Mouse (Mus musculus) stomach, postnatal 0 days (tissue): Measurements from ENCODE around the gene Aspscr1. TPM values are rescaled to one million over a fixed set of nuclear protein-coding genes. Genes with fewer than 3 reads are reported as not detected.

Experiments
- ATAC-seq: fragments of 200-750 bp; cut with Nextera tagmentation; 2 replicates; pipeline ENCODE4 v1.8.0; 2017; ENCODE audit not compliant: low FRiP score, low TSS enrichment
- DNase-seq: peaks from one replicate; pipeline ENCODE4 v3.0.0-alpha.2; 2016; ENCODE audit warnings: low spot score
- H3K27ac ChIP-seq: fragments of 300-500 bp; sonication (generic); replicated peaks from 2 replicates; pipeline ENCODE4 v1.5.1; 2014; ENCODE audit warnings: mild to moderate bottlenecking, control low read depth
- H3K27me3 ChIP-seq: fragments of 300-500 bp; sonication (generic); 2 replicates; pipeline ENCODE4 v1.6.1; 2014; ENCODE audit warnings: low read length; ENCODE audit not compliant: control insufficient read depth, insufficient read depth
- H3K36me3 ChIP-seq: fragments of 300-500 bp; sonication (generic); 2 replicates; pipeline ENCODE4 v1.6.1; 2014; ENCODE audit warnings: low read length, mixed read lengths; ENCODE audit not compliant: control insufficient read depth, insufficient read depth
- H3K4me1 ChIP-seq: fragments of 300-500 bp; sonication (generic); replicated peaks from 2 replicates; pipeline ENCODE4 v1.6.1; 2014; ENCODE audit warnings: antibody characterized with exemption; ENCODE audit not compliant: control insufficient read depth, insufficient read depth
- H3K4me2 ChIP-seq: fragments of 300-500 bp; sonication (generic); replicated peaks from 2 replicates; pipeline ENCODE4 v1.6.1; 2014; ENCODE audit warnings: low read depth, mild to moderate bottlenecking, control low read depth, moderate library complexity
- H3K4me3 ChIP-seq: fragments of 300-500 bp; sonication (generic); 2 replicates; pipeline ENCODE4 v1.5.1; 2014; ENCODE audit warnings: low read depth, low read length, control low read depth
- H3K9ac ChIP-seq: fragments of 300-500 bp; sonication (generic); 2 replicates; pipeline ENCODE4 v1.6.1; 2014; ENCODE audit warnings: mild to moderate bottlenecking, low read length, control low read depth, mixed read lengths
- H3K9me3 ChIP-seq: fragments of 300-500 bp; sonication (generic); 2 replicates; pipeline ENCODE4 v1.6.1; 2016; ENCODE audit warnings: low read length; ENCODE audit not compliant: control insufficient read depth
- CTCF ChIP-seq: IDR thresholded peaks from 2 replicates; pipeline ENCODE4 v1.5.1; 2016; ENCODE audit warnings: antibody characterized with exemption, low read depth, mild to moderate bottlenecking, moderate library complexity
- EP300 ChIP-seq: optimal IDR thresholded peaks from 2 replicates; pipeline ENCODE3; 2016; ENCODE audit warnings: antibody characterized with exemption
- WGBS: fragments of 180-500 bp; shearing (Covaris S2); extraction: QIAGEN DNeasy Blood & Tissue Kit; methylation state at CpG from one replicate; pipeline ENCODE4 v1.1.7; 2014; 5-methylcytosine and 5-hydroxymethylcytosine counted together
- polyA plus RNA-seq: library from polyadenylated mRNA; unstranded; fragments of >200 nt; fragmentation: Nextera tagmentation; extraction: Ambion mirVana; gene quantifications from 2 replicates; pipeline ENCODE4 v1.2.1, GENCODE M21; 2015

Aspscr1 gene
- polyA plus RNA-seq, 1 experiment from 2014 or later: 74.1 TPM

DNA sequence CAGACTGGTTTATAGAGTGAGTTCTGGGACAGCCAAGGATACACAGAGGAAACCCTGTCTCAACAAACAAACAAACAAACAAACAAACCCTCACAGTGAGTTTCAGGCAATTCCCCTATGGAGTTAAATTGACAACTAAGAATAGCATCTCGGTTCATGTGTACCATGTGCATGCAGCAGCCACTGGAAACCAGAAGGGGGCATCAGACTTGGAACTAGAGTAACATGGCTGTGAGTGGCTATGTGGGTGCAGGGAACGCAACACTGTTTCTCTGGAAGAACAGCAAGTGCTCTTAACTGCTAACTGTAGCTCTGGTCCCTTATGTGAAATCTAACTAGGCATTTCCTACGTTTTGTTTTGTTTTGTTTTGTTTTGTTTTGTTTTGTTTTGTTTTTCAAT, 20.9 kb upstream of the Aspscr1 start:
- Histone ChIP-seq H3K36me3 (no peaks in the 10 kb centered on the region), H3K9ac (no peak overlapping the region), H3K9me3 (no peaks in the 10 kb centered on the region), H3K4me3 (no peak overlapping the region), H3K4me1 (no peaks in the 10 kb centered on the region), H3K4me2 (no peak overlapping the region), H3K27ac (no peak overlapping the region), H3K27me3 (no peaks in the 10 kb centered on the region; the same call in 1 of the 2 replicates)
- TF ChIP-seq EP300 (no peak), CTCF (peak; percentile 50)
- 68% methylated on average over 3 of the region's 3 CpGs for WGBS
- DNase-seq: no peak
- no peak for ATAC-seq

DNA sequence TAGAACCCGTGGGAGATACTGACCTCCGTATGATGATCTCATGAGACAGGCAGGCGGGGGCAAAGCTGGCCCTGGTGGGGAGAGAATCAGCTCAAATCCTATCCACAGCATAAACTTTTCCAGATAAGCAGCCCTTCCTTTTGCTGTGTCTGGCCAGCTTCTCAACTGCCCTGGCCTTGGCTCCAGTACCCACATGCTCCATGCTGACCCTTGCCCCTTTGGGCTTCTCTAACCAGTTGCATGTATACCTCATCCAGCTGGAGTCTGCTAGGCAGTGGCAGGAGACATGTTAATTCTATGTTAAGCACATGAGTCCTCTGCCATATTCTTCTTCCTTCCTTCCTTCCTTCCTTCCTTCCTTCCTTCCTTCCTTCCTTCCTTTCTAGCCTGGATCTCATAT, 18.0 kb upstream of the Aspscr1 start:
- no peaks in the 10 kb centered on the region for H3K9me3 ChIP-seq
- TF ChIP-seq EP300 (no peak), CTCF (no peak)
- no peak overlapping the region for H3K9ac ChIP-seq
- H3K27ac ChIP-seq: no peak overlapping the region
- no peak overlapping the region for H3K4me2 ChIP-seq
- WGBS: 71% methylated on average over 3 of the region's 3 CpGs
- DNase-seq (no peak), ATAC-seq (no peak)
- no peaks in the 10 kb centered on the region; the same call in 1 of the 2 replicates for H3K4me1 ChIP-seq
- H3K27me3 ChIP-seq: peaks cover 7% of the 10 kb centered on the region; the same call in 1 of the 2 replicates
- H3K36me3 ChIP-seq: no peaks in the 10 kb centered on the region
- no peak overlapping the region for H3K4me3 ChIP-seq

DNA sequence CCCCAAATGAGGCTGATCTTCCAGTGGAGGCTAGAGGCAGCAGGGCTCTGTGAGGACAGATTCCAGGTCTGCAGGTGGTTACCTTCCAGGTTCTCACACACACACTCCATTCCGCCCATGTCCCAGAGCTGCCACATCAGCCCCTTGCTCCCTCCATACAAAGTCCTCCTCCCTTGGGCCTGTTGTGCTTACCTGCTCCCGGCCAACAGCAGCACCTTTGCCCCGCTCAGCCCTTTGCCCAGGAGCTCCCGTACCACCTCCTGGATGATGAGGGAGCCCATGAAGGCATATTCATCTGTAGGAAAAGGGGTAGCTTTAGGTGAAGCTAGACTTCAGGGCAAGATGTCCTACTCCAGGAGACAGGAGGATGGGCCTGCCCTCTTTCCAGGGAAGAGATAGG, 15.5 kb upstream of the Aspscr1 start:
- Histone ChIP-seq H3K27me3 (peaks cover 21% of the 10 kb centered on the region), H3K9ac (no peak overlapping the region), H3K9me3 (no peaks in the 10 kb centered on the region), H3K27ac (no peak overlapping the region), H3K36me3 (no peaks in the 10 kb centered on the region), H3K4me3 (no peak overlapping the region), H3K4me2 (no peak overlapping the region), H3K4me1 (peaks cover 3% of the 10 kb centered on the region; the same call in 1 of the 2 replicates)
- TF ChIP-seq CTCF: no peak
- no peak for TF ChIP-seq EP300
- DNase-seq (no peak), ATAC-seq (no peak)
- WGBS: 91% methylated on average over 4 of the region's 4 CpGs

DNA sequence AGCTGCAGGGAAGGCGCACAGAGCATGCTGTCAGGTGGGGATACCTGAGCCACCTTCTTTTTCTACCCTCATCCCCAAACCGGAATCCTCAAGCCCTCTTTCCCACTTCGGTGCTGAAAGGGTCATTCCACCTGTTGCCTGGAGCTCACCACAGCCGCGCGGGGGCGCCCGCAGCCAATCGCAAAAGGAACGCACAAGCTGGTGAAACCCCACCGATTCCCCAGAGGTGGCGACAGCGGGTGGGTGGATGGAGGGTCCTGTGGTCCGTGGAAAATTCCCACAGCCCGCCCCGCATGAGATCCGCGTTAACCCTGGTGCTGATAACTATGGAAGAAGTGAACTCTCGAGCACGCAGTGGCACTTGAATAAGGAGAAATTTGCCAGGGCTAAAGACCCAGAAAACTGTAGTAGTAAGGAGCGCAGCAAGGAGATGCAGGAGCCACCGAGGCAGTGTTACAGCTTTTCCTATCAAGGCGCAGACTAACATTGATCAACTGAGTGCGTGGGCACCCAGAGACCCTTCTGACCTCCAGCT, 13.8 kb upstream of the Aspscr1 start:
- Histone ChIP-seq H3K27me3 (peaks cover 21% of the 10 kb centered on the region), H3K9ac (no peak overlapping the region), H3K27ac (no peak overlapping the region), H3K4me1 (peaks cover 3% of the 10 kb centered on the region; the same call in 1 of the 2 replicates), H3K9me3 (no peaks in the 10 kb centered on the region), H3K4me3 (0 out of 2 replicates have a peak overlapping the region, but pooled peaks have one; percentile 2), H3K4me2 (peak overlapping the region; percentile 25), H3K36me3 (no peaks in the 10 kb centered on the region)
- DNase-seq (peak; percentile 87), ATAC-seq (peak; percentile 51; the same call in 1 of the 2 replicates)
- TF ChIP-seq CTCF (peak; percentile 95), EP300 (no peak)
- WGBS: 2% methylated on average over 23 of the region's 24 CpGs

DNA sequence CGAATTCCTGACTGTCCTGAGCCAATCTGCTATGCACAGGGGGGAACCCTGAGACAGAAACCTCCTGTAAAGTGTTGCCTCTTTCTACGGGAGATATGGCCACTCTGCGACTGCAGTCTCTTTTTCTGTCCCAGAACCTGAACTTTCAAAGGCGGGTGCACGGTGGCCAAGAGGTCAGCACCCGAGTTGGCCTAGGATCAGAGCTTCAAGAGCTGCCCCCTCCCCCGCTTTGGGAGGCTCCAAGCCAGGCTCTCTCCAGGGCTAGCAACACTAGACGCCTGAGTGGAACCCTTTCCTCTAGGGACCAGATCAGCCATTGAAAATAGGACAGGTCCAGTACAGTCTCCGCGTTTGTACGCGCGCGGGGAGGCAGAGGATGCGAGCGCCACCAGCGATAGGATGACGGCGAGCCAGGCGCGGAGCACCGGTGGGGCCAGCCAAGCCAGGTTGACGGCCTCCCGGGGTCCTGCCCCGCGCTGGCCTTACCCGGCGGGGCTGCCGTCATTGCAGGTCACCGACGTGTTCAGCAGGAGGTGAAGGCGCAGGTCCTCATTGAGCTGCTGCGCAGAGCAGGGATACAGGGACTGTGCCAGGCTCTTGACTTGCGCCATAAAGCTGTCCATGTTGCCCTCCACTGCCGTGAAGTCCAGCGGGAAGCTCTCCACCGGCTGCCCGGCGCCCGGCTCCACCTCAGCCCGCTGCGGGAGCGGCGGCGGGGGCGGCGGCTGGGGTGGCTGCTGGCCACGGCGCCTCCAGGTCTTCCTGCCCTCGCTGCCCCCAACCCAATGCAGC, 13.1 kb upstream of the Aspscr1 start:
- ATAC-seq: no peak
- peaks cover 21% of the 10 kb centered on the region for H3K27me3 ChIP-seq

More for the DNA sequence above, 13.1 kb upstream of the Aspscr1 start:
- WGBS: 3% methylated on average over 49 of the region's 50 CpGs
- Histone ChIP-seq H3K4me1 (peaks cover 3% of the 10 kb centered on the region; the same call in 1 of the 2 replicates), H3K9ac (peak overlapping the region; percentile 23; the same call in 1 of the 2 replicates), H3K4me3 (peak overlapping the region; percentile 43), H3K36me3 (no peaks in the 10 kb centered on the region), H3K9me3 (no peaks in the 10 kb centered on the region), H3K27ac (no peak overlapping the region), H3K4me2 (peak overlapping the region; percentile 66)
- TF ChIP-seq CTCF: no peak
- no peak for TF ChIP-seq EP300
- no peak for DNase-seq
